Mouse (Mus musculus) small intestine, adult 2 months (tissue): Measurements from ENCODE around the gene E2f2.

Source experiments
- CTCF ChIP-seq: fragments of 200-500 bp; IDR thresholded peaks from 2 replicates; pipeline ENCODE4 v1.5.1; 2012; ENCODE audit warnings: low read depth, mild to moderate bottlenecking, control low read depth, inconsistent platforms, low read length, moderate library complexity, mixed read lengths; ENCODE audit not compliant: insufficient replicate concordance, insufficient read length; ENCODE audit errors: extremely low read depth
- POLR2A ChIP-seq: fragments of 200-500 bp; IDR thresholded peaks from 2 replicates; pipeline ENCODE4 v1.6.1; 2012; ENCODE audit warnings: low read depth, mild to moderate bottlenecking, control low read depth, inconsistent platforms, low read length, moderate library complexity

DNA sequence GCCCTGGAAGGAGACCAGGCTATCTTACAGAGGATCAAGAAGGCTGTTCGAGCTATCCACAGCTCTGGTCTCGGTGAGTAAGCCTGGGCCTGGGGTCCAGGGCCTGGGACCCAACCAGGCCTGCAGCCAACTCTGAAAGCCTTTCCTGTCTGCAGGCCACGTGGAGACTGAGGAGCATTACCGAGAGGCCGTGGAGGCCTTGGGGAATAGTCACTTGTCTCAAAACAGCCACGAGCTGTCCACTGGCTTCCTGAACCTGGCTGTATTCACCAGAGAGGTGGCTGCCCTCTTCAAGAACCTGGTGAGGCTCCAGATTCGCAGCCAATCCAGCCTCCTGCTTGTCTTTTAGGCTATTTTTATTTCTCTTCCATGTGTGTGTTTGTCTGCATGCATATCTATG is 55.2 kb downstream of the E2f2 start:
- no peak for TF ChIP-seq CTCF
- no peak for TF ChIP-seq POLR2A
